Comparison of ENCODE assay signal across 17 mouse cellular contexts in the genomic region with DNA sequence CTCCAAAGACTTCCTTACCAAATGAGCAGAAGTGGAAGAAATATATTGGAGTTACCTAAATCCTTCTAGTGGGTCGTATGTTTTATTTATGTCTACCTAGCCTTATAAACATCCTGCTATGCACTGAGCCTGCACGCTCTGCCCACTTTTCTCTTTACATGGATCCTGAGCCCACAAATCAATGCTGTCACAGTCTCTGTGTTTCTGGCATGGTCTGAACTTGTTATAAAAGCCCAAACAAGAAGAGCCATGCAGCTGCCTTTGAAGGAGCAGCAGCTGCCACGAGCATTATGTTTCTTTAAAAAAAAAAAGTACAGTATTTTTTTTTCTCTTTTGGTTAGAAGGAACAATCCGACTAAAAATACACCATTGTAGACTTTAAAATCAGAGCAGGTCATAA. TPM values are rescaled to one million over a fixed set of nuclear protein-coding genes. Genes with fewer than 3 reads are reported as not detected.
DNase-seq lines count a peak whose midpoint lies in the region; ATAC-seq and TF ChIP-seq lines count a peak whose summit lies in the region.
"Had no signal": no experiment of that assay in that cellular context is flagged by ENCODE, and none has a peak within 500 bp of the region (broad histone marks: within the 10 kb centered on the region; RNA-seq: fewer than 3 reads in every experiment).

No protein-coding gene starts in this region.

- ATAC-seq in forebrain, embryonic 12.5 days (ENCODE audit: low FRiP score), result no peak
- no peak for ATAC-seq in forebrain, embryonic 11.5 days (replicated peaks; ENCODE audit: low FRiP score)
- no peak for ATAC-seq in kidney, postnatal 0 days (replicated peaks; ENCODE audit: low FRiP score, low read depth)
- ATAC-seq in embryonic facial prominence, embryonic 15.5 days (ENCODE audit: insufficient number of reproducible peaks, low FRiP score, low TSS enrichment, low read depth), result no peak
- ATAC-seq: lung, postnatal 0 days had no signal

- H3K9me3 ChIP-seq in forebrain, embryonic 12.5 days, result no peaks in the 10 kb centered on the region
- no peaks in the 10 kb centered on the region for H3K9me3 ChIP-seq in forebrain, embryonic 11.5 days (ENCODE audit: control insufficient read depth, low read length)
- H3K9me3 ChIP-seq in kidney, postnatal 0 days (replicated peaks; ENCODE audit: low read length), result no peaks in the 10 kb centered on the region
- no peaks in the 10 kb centered on the region for H3K9me3 ChIP-seq in embryonic facial prominence, embryonic 15.5 days (replicated peaks)
- H3K9me3 ChIP-seq: embryonic facial prominence, embryonic 13.5 days; hindbrain, embryonic 13.5 days; limb, embryonic 13.5 days; liver, embryonic 15.5 days had no signal

- 0 out of 2 replicates have a peak overlapping the region, but pooled peaks have one; percentile 31 for H3K27ac ChIP-seq in forebrain, embryonic 12.5 days
- no peak overlapping the region for H3K27ac ChIP-seq in forebrain, embryonic 11.5 days (ENCODE audit: low read depth, low read length)
- peak overlapping the region; percentile 43 for H3K27ac ChIP-seq in kidney, postnatal 0 days
- H3K27ac ChIP-seq in embryonic facial prominence, embryonic 15.5 days (replicated peaks), result peak overlapping the region; percentile 12
- H3K27ac ChIP-seq: embryonic facial prominence, embryonic 13.5 days; hindbrain, embryonic 13.5 days; left cerebral cortex, adult 2 months; liver, embryonic 15.5 days had no signal

- DNase-seq in forebrain, embryonic 11.5 days (ENCODE audit: low spot score), result no peak
- DNase-seq in kidney, postnatal 0 days (ENCODE audit: low spot score), result peak; percentile 56
- DNase-seq in kidney, adult 18-20 months, result no peak
- peak; percentile 34 for DNase-seq in forelimb bud, embryonic 11.5 days (ENCODE audit: low read depth, low spot score)
- no peak for DNase-seq in adrenal gland, postnatal 36 days
- DNase-seq: adrenal gland, adult 8-10 months; gastrocnemius, postnatal 36 days; heart, postnatal 14 days; thymus, postnatal 25 days had no signal

- no peak for TF ChIP-seq CTCF in kidney, postnatal 0 days (IDR thresholded peaks at IDR 0.05; ENCODE audit: low read depth)

- no peak overlapping the region for H3K9ac ChIP-seq in forebrain, embryonic 12.5 days
- H3K9ac ChIP-seq in forebrain, embryonic 11.5 days (ENCODE audit: low read length), result no peak overlapping the region
- H3K9ac ChIP-seq in kidney, postnatal 0 days (ENCODE audit: low read depth, low read length), result no peak overlapping the region
- no peak overlapping the region for H3K9ac ChIP-seq in embryonic facial prominence, embryonic 15.5 days
- H3K9ac ChIP-seq: embryonic facial prominence, embryonic 13.5 days; hindbrain, embryonic 13.5 days; limb, embryonic 13.5 days; liver, embryonic 15.5 days had no signal

- H3K4me2 ChIP-seq in forebrain, embryonic 12.5 days, result no peak overlapping the region
- no peak overlapping the region for H3K4me2 ChIP-seq in forebrain, embryonic 11.5 days (ENCODE audit: low read depth, low read length, severe bottlenecking)
- H3K4me2 ChIP-seq in kidney, postnatal 0 days (ENCODE audit: low read length), result no peak overlapping the region
- H3K4me2 ChIP-seq in embryonic facial prominence, embryonic 15.5 days (replicated peaks), result no peak overlapping the region
- H3K4me2 ChIP-seq: embryonic facial prominence, embryonic 13.5 days; hindbrain, embryonic 13.5 days; limb, embryonic 13.5 days; liver, embryonic 15.5 days had no signal

- H3K4me1 ChIP-seq in forebrain, embryonic 12.5 days, result 0 out of 2 replicates have a peak, but pooled peaks cover 12% of the 10 kb centered on the region
- no peaks in the 10 kb centered on the region for H3K4me1 ChIP-seq in forebrain, embryonic 11.5 days (replicated peaks; ENCODE audit: control insufficient read depth, insufficient read depth, low read length)
- no peaks in the 10 kb centered on the region for H3K4me1 ChIP-seq in kidney, postnatal 0 days (replicated peaks; ENCODE audit: insufficient read depth, low read length)
- 0 out of 2 replicates have a peak, but pooled peaks cover 6% of the 10 kb centered on the region for H3K4me1 ChIP-seq in embryonic facial prominence, embryonic 15.5 days
- H3K4me1 ChIP-seq: embryonic facial prominence, embryonic 13.5 days; liver, embryonic 15.5 days had no signal

- 55% methylated on average over 4 of the region's 4 CpGs for WGBS in forebrain, embryonic 12.5 days
- 71% methylated on average over 4 of the region's 4 CpGs for WGBS in forebrain, embryonic 11.5 days
- WGBS in kidney, postnatal 0 days, result 21% methylated on average over 4 of the region's 4 CpGs
- 47% methylated on average over 4 of the region's 4 CpGs for WGBS in embryonic facial prominence, embryonic 15.5 days

- H3K4me3 ChIP-seq in forebrain, embryonic 12.5 days (replicated peaks), result no peak overlapping the region
- H3K4me3 ChIP-seq in forebrain, embryonic 11.5 days (ENCODE audit: low read depth, low read length), result no peak overlapping the region
- no peak overlapping the region for H3K4me3 ChIP-seq in kidney, postnatal 0 days (replicated peaks; ENCODE audit: low read depth, low read length)
- no peak overlapping the region for H3K4me3 ChIP-seq in embryonic facial prominence, embryonic 15.5 days (replicated peaks)
- H3K4me3 ChIP-seq: embryonic facial prominence, embryonic 13.5 days; hindbrain, embryonic 13.5 days; left cerebral cortex, adult 2 months; limb, embryonic 13.5 days; liver, embryonic 15.5 days had no signal

- H3K36me3 ChIP-seq in forebrain, embryonic 12.5 days (replicated peaks), result peaks cover 16% of the 10 kb centered on the region
- H3K36me3 ChIP-seq in forebrain, embryonic 11.5 days (ENCODE audit: control insufficient read depth, insufficient read depth, low read length), result no peaks in the 10 kb centered on the region
- peaks cover 25% of the 10 kb centered on the region for H3K36me3 ChIP-seq in kidney, postnatal 0 days (ENCODE audit: insufficient read depth, low read length)
- peaks cover 27% of the 10 kb centered on the region for H3K36me3 ChIP-seq in embryonic facial prominence, embryonic 15.5 days
- H3K36me3 ChIP-seq: liver, embryonic 15.5 days had no signal

- H3K27me3 ChIP-seq in forebrain, embryonic 12.5 days, result no peaks in the 10 kb centered on the region
- no peaks in the 10 kb centered on the region for H3K27me3 ChIP-seq in forebrain, embryonic 11.5 days (ENCODE audit: control insufficient read depth, insufficient read depth, low read length)
- no peaks in the 10 kb centered on the region for H3K27me3 ChIP-seq in kidney, postnatal 0 days (ENCODE audit: insufficient read depth, low read length)
- no peaks in the 10 kb centered on the region for H3K27me3 ChIP-seq in embryonic facial prominence, embryonic 15.5 days
- H3K27me3 ChIP-seq: embryonic facial prominence, embryonic 13.5 days; hindbrain, embryonic 13.5 days; limb, embryonic 13.5 days; liver, embryonic 15.5 days had no signal

RNA-seq across cellular contexts. Expression of gene Abhd10, which starts 24.7 kb away (rescaled TPM):
- polyA plus RNA-seq in forebrain, embryonic 12.5 days (2016; fragmentation: Nextera tagmentation; extraction: Ambion mirVana), result 41.9 and 44.9 TPM in 2 replicates
- polyA plus RNA-seq in forebrain, embryonic 11.5 days (2014; fragmentation: Nextera tagmentation; extraction: Ambion mirVana), result 36.2 and 39.0 TPM in 2 replicates
- 35.5 and 38.0 TPM in 2 replicates for polyA plus RNA-seq in kidney, postnatal 0 days (2015; fragmentation: Nextera tagmentation; extraction: Ambion mirVana)
- polyA plus RNA-seq in embryonic facial prominence, embryonic 15.5 days (2015; fragmentation: Nextera tagmentation; extraction: Ambion mirVana), result 32.4 and 33.2 TPM in 2 replicates
- total RNA-seq in adrenal gland, postnatal 36 days (2021), result 10 to 100 TPM; 17.0 to 28.8 TPM

RNA-seq across cellular contexts. Expression of gene Tagln3, which starts 43.0 kb away (rescaled TPM):
- polyA plus RNA-seq in forebrain, embryonic 12.5 days (2016; fragmentation: Nextera tagmentation; extraction: Ambion mirVana), result 319 and 330 TPM in 2 replicates
- polyA plus RNA-seq in forebrain, embryonic 11.5 days (2014; fragmentation: Nextera tagmentation; extraction: Ambion mirVana), result 212 and 237 TPM in 2 replicates
- 1.9 and 2.6 TPM in 2 replicates for polyA plus RNA-seq in kidney, postnatal 0 days (2015; fragmentation: Nextera tagmentation; extraction: Ambion mirVana)
- 8.9 and 10.3 TPM in 2 replicates for polyA plus RNA-seq in embryonic facial prominence, embryonic 15.5 days (2015; fragmentation: Nextera tagmentation; extraction: Ambion mirVana)
- 1 to 10 TPM; 2.7 to 3.0 TPM for total RNA-seq in adrenal gland, postnatal 36 days (2021)

Comparison
In these comparisons a context has a peak if more than half of its experiments do, and no peak if none do; other contexts are left out.
1. DNase-seq: peak in kidney, postnatal 0 days (single experiment) and forelimb bud, embryonic 11.5 days (single experiment); none in forebrain, embryonic 11.5 days (single experiment), kidney, adult 18-20 months (single experiment) and adrenal gland, postnatal 36 days (0 of 2).
2. RNA of gene Tagln3, which starts 43.0 kb away (polyA plus RNA-seq): 319 to 330 TPM in forebrain, embryonic 12.5 days and 212 to 237 TPM in forebrain, embryonic 11.5 days; 8.9 to 10.3 TPM in embryonic facial prominence, embryonic 15.5 days and 1.9 to 2.6 TPM in kidney, postnatal 0 days; every median in the first group is over 10 times any median in the second.